Mouse (Mus musculus) liver, postnatal 0 days (tissue): ENCODE measurements around the gene Shank1.

Experiments
- CTCF ChIP-seq: sonication (generic); IDR thresholded peaks from 2 replicates; pipeline ENCODE4 v1.5.1; 2016; ENCODE audit warnings: antibody characterized with exemption, low read depth
- EP300 ChIP-seq: IDR thresholded peaks from 2 replicates; pipeline ENCODE4 v1.6.1; 2016; ENCODE audit warnings: antibody characterized with exemption, low read depth, mild to moderate bottlenecking

DNA sequence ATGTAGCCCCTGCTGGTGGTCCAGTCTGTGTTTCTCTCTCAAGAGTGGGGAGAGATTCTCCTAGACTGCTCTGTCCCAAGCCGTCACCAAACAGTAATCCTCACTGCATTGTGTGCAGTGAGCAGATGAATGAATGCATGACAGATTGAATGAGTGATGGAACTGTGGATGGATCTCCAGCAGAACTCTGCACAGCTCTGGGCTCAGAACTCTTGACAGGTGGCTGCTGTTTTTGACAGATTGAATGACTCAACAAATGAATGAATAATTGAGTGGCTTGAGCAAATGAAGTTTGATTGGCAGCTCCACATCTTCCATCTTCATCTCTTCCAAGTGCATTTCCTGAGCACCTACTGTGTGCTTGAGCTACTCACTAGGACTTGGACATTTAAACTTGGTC, 12.2 kb downstream of the Shank1 start:
- TF ChIP-seq CTCF (no peak), EP300 (no peak)
